Mouse (Mus musculus): ENCODE results near the gene Myo18b.

DNA sequence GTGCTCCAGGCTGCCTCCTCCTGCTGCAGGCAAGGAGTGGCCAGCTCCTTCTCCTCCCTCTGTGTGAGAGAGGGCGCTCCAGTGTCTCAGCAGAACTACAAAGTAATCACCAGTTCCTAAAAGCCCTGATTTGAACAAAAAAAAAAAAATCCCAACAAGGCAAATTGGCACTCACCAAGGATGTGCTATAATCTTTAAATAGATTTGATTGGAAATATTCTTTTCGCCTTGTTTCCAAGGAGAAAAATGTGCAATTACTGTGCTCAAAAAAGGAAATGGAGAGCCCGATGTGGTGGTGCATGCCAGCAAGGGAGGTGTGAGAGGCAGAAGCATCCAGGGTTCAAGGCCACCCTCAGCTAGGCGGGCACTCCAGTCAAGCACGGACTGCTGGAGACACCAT, 35.7 kb upstream of the Myo18b start:
- TF ChIP-seq CTCF (IDR thresholded peaks at IDR 0.05; ENCODE audit: extremely low read depth, insufficient read depth, low read length) (no peak), POLR2A (IDR thresholded peaks at IDR 0.05; ENCODE audit: extremely low read depth, insufficient read depth, low read length) (no peak)
